9 mouse cellular contexts compared by ENCODE assay signal in the genomic region with DNA sequence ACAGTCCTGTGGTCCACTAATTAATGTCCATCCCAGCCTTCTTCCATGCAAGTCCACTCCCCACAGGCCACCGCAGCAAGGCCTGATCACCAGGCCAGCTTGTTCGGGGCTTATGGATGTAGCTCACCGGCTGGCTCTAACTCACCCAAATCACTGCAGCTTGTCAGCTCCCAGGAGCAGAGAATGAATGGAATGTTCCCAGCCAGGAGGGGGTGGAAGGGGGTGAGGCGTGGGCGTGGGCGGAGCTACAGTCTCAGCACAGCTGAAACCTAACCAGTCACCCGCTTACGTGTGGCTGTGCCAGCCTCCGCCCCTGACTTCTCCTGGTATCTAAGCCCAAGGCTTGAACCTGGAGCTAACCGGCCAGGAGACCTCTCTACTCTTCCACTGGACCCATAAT. TPM values are rescaled to one million over a fixed set of nuclear protein-coding genes. Genes with fewer than 3 reads are reported as not detected.
A peak's percentile ranks its signal among the peaks of the same experiment; 100 is the strongest.
DNase-seq lines count a peak whose midpoint lies in the region; ATAC-seq lines count a peak whose summit lies in the region.
"Had no signal": no experiment of that assay in that cellular context is flagged by ENCODE, and none has a peak within 500 bp of the region (broad histone marks: within the 10 kb centered on the region; RNA-seq: fewer than 3 reads in every experiment).

No protein-coding gene starts in this region.

- WGBS in embryonic facial prominence, embryonic 10.5 days, result 6% methylated on average over 10 of the region's 10 CpGs
- 9% methylated on average over 10 of the region's 10 CpGs for WGBS in limb, embryonic 10.5 days
- WGBS in midbrain, embryonic 14.5 days, result 8% methylated on average over 10 of the region's 10 CpGs

- H3K36me3 ChIP-seq in embryonic facial prominence, embryonic 10.5 days (replicated peaks), result peaks cover 74% of the 10 kb centered on the region
- H3K36me3 ChIP-seq in limb, embryonic 10.5 days, result peaks cover 72% of the 10 kb centered on the region
- peaks cover 51% of the 10 kb centered on the region for H3K36me3 ChIP-seq in midbrain, embryonic 14.5 days (ENCODE audit: control insufficient read depth, insufficient read depth, low read length)

- peak overlapping the region; percentile 31 for H3K4me3 ChIP-seq in embryonic facial prominence, embryonic 10.5 days
- peak overlapping the region; percentile 27 for H3K4me3 ChIP-seq in limb, embryonic 10.5 days
- no peak overlapping the region for H3K4me3 ChIP-seq in midbrain, embryonic 14.5 days (replicated peaks; ENCODE audit: low read depth, low read length)

- H3K27ac ChIP-seq in embryonic facial prominence, embryonic 10.5 days (replicated peaks), result peak overlapping the region; percentile 72
- peak overlapping the region; percentile 80 for H3K27ac ChIP-seq in limb, embryonic 10.5 days
- 0 out of 2 replicates have a peak overlapping the region, but pooled peaks have one; percentile 0 for H3K27ac ChIP-seq in midbrain, embryonic 14.5 days (replicated peaks; ENCODE audit: low read depth, low read length)

- no peak overlapping the region for H3K9ac ChIP-seq in midbrain, embryonic 14.5 days (replicated peaks; ENCODE audit: low read length)

- no peaks in the 10 kb centered on the region for H3K27me3 ChIP-seq in embryonic facial prominence, embryonic 10.5 days (replicated peaks; ENCODE audit: low read depth, poor library complexity, severe bottlenecking)
- no peaks in the 10 kb centered on the region for H3K27me3 ChIP-seq in limb, embryonic 10.5 days (ENCODE audit: low read depth, poor library complexity, severe bottlenecking)
- H3K27me3 ChIP-seq in midbrain, embryonic 14.5 days (ENCODE audit: control insufficient read depth, insufficient read depth, low read length), result no peaks in the 10 kb centered on the region

- DNase-seq in adrenal gland, adult 2 months, result peak; percentile 91
- peak; percentile 88 for DNase-seq in embryonic facial prominence, embryonic 10.5 days (ENCODE audit: low spot score)
- peak; percentile 99 for DNase-seq in heart, adult 11 months
- DNase-seq in kidney, adult 11 months, result peak; percentile 97
- peak; percentile 82 for DNase-seq in limb, embryonic 10.5 days (ENCODE audit: low spot score)
- peak; percentile 71 for DNase-seq in midbrain, embryonic 14.5 days
- DNase-seq in testis, postnatal 10 days (ENCODE audit: low spot score), result peak; percentile 85
- DNase-seq in spleen, postnatal 36 days (ENCODE audit: low spot score in 2 of 2), result no peak

- peaks cover 59% of the 10 kb centered on the region for H3K4me1 ChIP-seq in embryonic facial prominence, embryonic 10.5 days
- peaks cover 58% of the 10 kb centered on the region for H3K4me1 ChIP-seq in limb, embryonic 10.5 days
- peaks cover 39% of the 10 kb centered on the region for H3K4me1 ChIP-seq in midbrain, embryonic 14.5 days (ENCODE audit: control insufficient read depth, insufficient read depth, low read length)

- ATAC-seq in midbrain, embryonic 14.5 days (ENCODE audit: low FRiP score, low TSS enrichment), result no peak

- H3K9me3 ChIP-seq in embryonic facial prominence, embryonic 10.5 days, result no peaks in the 10 kb centered on the region
- H3K9me3 ChIP-seq in limb, embryonic 10.5 days (replicated peaks), result no peaks in the 10 kb centered on the region
- no peaks in the 10 kb centered on the region for H3K9me3 ChIP-seq in midbrain, embryonic 14.5 days (ENCODE audit: control insufficient read depth, low read length)

- 0 out of 2 replicates have a peak overlapping the region, but pooled peaks have one; percentile 7 for H3K4me2 ChIP-seq in midbrain, embryonic 14.5 days (ENCODE audit: low read length)

RNA-seq across cellular contexts. Expression of gene Plxnb2, which starts 11.2 kb away (rescaled TPM):
- total RNA-seq in adrenal gland, adult 2 months (2021), result 100 to 1,000 TPM in 1 of 2 experiments, 10 to 100 TPM in 1; 94.8 to 118 TPM
- polyA plus RNA-seq in adrenal gland, adult 2 months (2012; rRNA removed), result 168 and 182 TPM in 2 replicates
- 146 and 152 TPM in 2 replicates for polyA plus RNA-seq in embryonic facial prominence, embryonic 10.5 days (2016; fragmentation: Nextera tagmentation; extraction: Ambion mirVana)
- polyA plus RNA-seq in limb, embryonic 10.5 days (2016; fragmentation: Nextera tagmentation; extraction: Ambion mirVana), result 147 and 162 TPM in 2 replicates
- 86.4 and 107 TPM in 2 replicates for polyA plus RNA-seq in midbrain, embryonic 14.5 days (2014; fragmentation: Nextera tagmentation; extraction: Ambion mirVana)

RNA-seq across cellular contexts. Expression of gene Mapk11, which starts 20.0 kb away (rescaled TPM):
- 1 to 10 TPM; 2.5 to 3.6 TPM for total RNA-seq in adrenal gland, adult 2 months (2021)
- 4.1 and 4.4 TPM in 2 replicates for polyA plus RNA-seq in adrenal gland, adult 2 months (2012; rRNA removed)
- 16.1 and 20.6 TPM in 2 replicates for polyA plus RNA-seq in embryonic facial prominence, embryonic 10.5 days (2016; fragmentation: Nextera tagmentation; extraction: Ambion mirVana)
- polyA plus RNA-seq in limb, embryonic 10.5 days (2016; fragmentation: Nextera tagmentation; extraction: Ambion mirVana), result 20.3 and 21.8 TPM in 2 replicates
- 23.7 and 27.9 TPM in 2 replicates for polyA plus RNA-seq in midbrain, embryonic 14.5 days (2014; fragmentation: Nextera tagmentation; extraction: Ambion mirVana)

RNA-seq across cellular contexts. Expression of gene Dennd6b, which starts 26.9 kb away (rescaled TPM):
- 1 to 10 TPM; 5.2 to 5.7 TPM for total RNA-seq in adrenal gland, adult 2 months (2021)
- polyA plus RNA-seq in adrenal gland, adult 2 months (2012; rRNA removed), result 24.0 and 24.9 TPM in 2 replicates
- polyA plus RNA-seq in embryonic facial prominence, embryonic 10.5 days (2016; fragmentation: Nextera tagmentation; extraction: Ambion mirVana), result 26.1 and 29.1 TPM in 2 replicates
- 21.2 and 27.5 TPM in 2 replicates for polyA plus RNA-seq in limb, embryonic 10.5 days (2016; fragmentation: Nextera tagmentation; extraction: Ambion mirVana)
- polyA plus RNA-seq in midbrain, embryonic 14.5 days (2014; fragmentation: Nextera tagmentation; extraction: Ambion mirVana), result 85.2 and 117 TPM in 2 replicates

RNA-seq across cellular contexts. Expression of gene Mapk12, which starts 28.9 kb away (rescaled TPM):
- total RNA-seq in adrenal gland, adult 2 months (2021), result 10 to 100 TPM in 1 of 2 experiments, 1 to 10 TPM in 1; 6.7 to 10.2 TPM
- 5.9 and 9.1 TPM in 2 replicates for polyA plus RNA-seq in adrenal gland, adult 2 months (2012; rRNA removed)
- polyA plus RNA-seq in embryonic facial prominence, embryonic 10.5 days (2016; fragmentation: Nextera tagmentation; extraction: Ambion mirVana), result 16.6 and 19.6 TPM in 2 replicates
- polyA plus RNA-seq in limb, embryonic 10.5 days (2016; fragmentation: Nextera tagmentation; extraction: Ambion mirVana), result 21.5 and 26.4 TPM in 2 replicates
- polyA plus RNA-seq in midbrain, embryonic 14.5 days (2014; fragmentation: Nextera tagmentation; extraction: Ambion mirVana), result 4.1 and 4.6 TPM in 2 replicates
- total RNA-seq: common myeloid progenitor, adult 5-6 weeks had no signal

RNA-seq across cellular contexts. Expression of gene Hdac10, which starts 40.9 kb away (rescaled TPM):
- 10 to 100 TPM; 10.9 to 11.2 TPM for total RNA-seq in adrenal gland, adult 2 months (2021)
- 29.7 and 30.3 TPM in 2 replicates for polyA plus RNA-seq in adrenal gland, adult 2 months (2012; rRNA removed)
- polyA plus RNA-seq in embryonic facial prominence, embryonic 10.5 days (2016; fragmentation: Nextera tagmentation; extraction: Ambion mirVana), result 15.9 and 16.1 TPM in 2 replicates
- 13.0 and 13.8 TPM in 2 replicates for polyA plus RNA-seq in limb, embryonic 10.5 days (2016; fragmentation: Nextera tagmentation; extraction: Ambion mirVana)
- polyA plus RNA-seq in midbrain, embryonic 14.5 days (2014; fragmentation: Nextera tagmentation; extraction: Ambion mirVana), result 18.2 and 20.3 TPM in 2 replicates

Comparison
In these comparisons a context has a peak if more than half of its experiments do, and no peak if none do; other contexts are left out.
1. DNase-seq: peak in adrenal gland, adult 2 months (single experiment), embryonic facial prominence, embryonic 10.5 days (single experiment), heart, adult 11 months (single experiment), kidney, adult 11 months (single experiment), limb, embryonic 10.5 days (single experiment), midbrain, embryonic 14.5 days (single experiment) and testis, postnatal 10 days (single experiment); none in spleen, postnatal 36 days (0 of 2).
2. H3K27ac ChIP-seq: peak in every context shown above with its lines; median percentile 80 in limb, embryonic 10.5 days; 72 in embryonic facial prominence, embryonic 10.5 days; 0 in midbrain, embryonic 14.5 days.